Mouse (Mus musculus) fibroblast of lung, adult 2 months (primary cell): ENCODE measurements around the gene Larp7.

Source experiments
- DNase-seq: peaks from one replicate; pipeline ENCODE4 v3.0.0-alpha.2; 2011; ENCODE audit warnings: low read depth

The Larp7 gene

GRCm38 (mm10) chr3:127511786-127512746 is 41.1 kb downstream of the Larp7 start:
- no peak for DNase-seq

- DNase-seq, result no peak
Measured at GRCm38 (mm10) chr3:127507878-127508783, 45.0 kb downstream of the Larp7 start.

- no peak for DNase-seq
Measured at GRCm38 (mm10) chr3:127498742-127499400, 54.3 kb downstream of the Larp7 start, which contains the start of gene Ank2. Gene Ank2, minus strand, starts transcription at chr3:127499350.

GRCm38 (mm10) chr3:127498197-127498741 is 54.9 kb downstream of the Larp7 start:
- DNase-seq, result no peak

- DNase-seq, result no peak
Measured at GRCm38 (mm10) chr3:127492663-127493062, 60.5 kb downstream of the Larp7 start.

GRCm38 (mm10) chr3:127487302-127487701 is 65.8 kb downstream of the Larp7 start:
- DNase-seq, result no peak
